Mouse (Mus musculus) liver, adult 2 months (tissue): ENCODE results near the gene Heatr5a.

Experiments used
- CTCF ChIP-seq: fragments of 200-500 bp; IDR thresholded peaks from 2 replicates; pipeline ENCODE4 v1.5.1; 2011; ENCODE audit warnings: low read depth, low read length, control low read depth
- POLR2A ChIP-seq: fragments of 200-500 bp; IDR thresholded peaks from 2 replicates; pipeline ENCODE4 v1.6.1; 2011; ENCODE audit warnings: low read length, control low read depth; ENCODE audit not compliant: insufficient read depth; ENCODE audit errors: extremely low read depth

DNA sequence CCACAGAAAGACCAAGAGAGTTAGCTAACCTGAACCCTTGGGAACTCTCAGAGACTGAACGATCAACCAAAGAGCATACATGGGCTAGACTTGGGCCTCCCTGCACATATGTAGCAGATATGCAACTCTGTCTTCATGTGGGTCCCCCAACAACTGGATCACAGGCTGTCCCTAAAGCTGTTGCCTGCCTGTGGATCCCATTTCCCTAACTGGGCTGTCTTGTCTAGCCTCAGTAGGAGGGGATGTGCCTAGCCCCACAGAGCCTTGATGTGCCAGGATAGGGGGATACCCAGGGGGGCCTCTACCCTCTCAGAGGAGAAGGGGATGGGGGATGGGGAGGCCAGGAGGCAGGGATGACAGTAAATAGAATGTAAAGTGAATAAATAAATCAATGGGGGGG lies 12.5 kb upstream of the Heatr5a start:
- TF ChIP-seq CTCF (no peak), POLR2A (no peak)
